Mouse (Mus musculus): ENCODE measurements around the gene Tomm7. TPM values are rescaled to one million over a fixed set of nuclear protein-coding genes. Genes with fewer than 3 reads are reported as not detected.

The Tomm7 gene
- polyA plus RNA-seq (2012; rRNA removed), result 6.6 and 7.0 TPM in 2 replicates

GRCm38 (mm10) chr5:23843674-23844530 lies at the start of gene Tomm7:
Gene Tomm7, minus strand, starts transcription at chr5:23844161.

Other genes starting within 250 kb of the Tomm7 start
- gene Srpk2, start 159.5 kb downstream of the Tomm7 start, polyA plus RNA-seq (2012; rRNA removed), result 0.63 and 1.2 TPM in 2 replicates
- 0.58 and 0.96 TPM in 2 replicates for gene Pus7, start 60.5 kb downstream of the Tomm7 start, polyA plus RNA-seq (2012; rRNA removed)
- 2.9 and 4.6 TPM in 2 replicates for gene Rint1, start 56.5 kb downstream of the Tomm7 start, polyA plus RNA-seq (2012; rRNA removed)
- 0.60 and 0.66 TPM in 2 replicates for gene Fam126a, start 186.5 kb upstream of the Tomm7 start, polyA plus RNA-seq (2012; rRNA removed)